Comparison of ENCODE assay signal across 8 mouse cellular contexts in genomic region chr15:79380468-79381444, GRCm38 (mm10). TPM values are rescaled to one million over a fixed set of nuclear protein-coding genes. Genes with fewer than 3 reads are reported as not detected.
DNase-seq lines count a peak whose midpoint lies in the region; ATAC-seq and TF ChIP-seq lines count a peak whose summit lies in the region.

No protein-coding gene starts in this region.

- H3K4me2 ChIP-seq in midbrain, postnatal 0 days (ENCODE audit: low read depth, low read length, poor library complexity, severe bottlenecking): 0 out of 2 replicates have a peak overlapping the region, but pooled peaks have one; percentile 4
- H3K4me2 ChIP-seq in stomach, embryonic 15.5 days: no peak overlapping the region

- H3K9me3 ChIP-seq in midbrain, postnatal 0 days (ENCODE audit: low read length): no peaks in the 10 kb centered on the region
- no peaks in the 10 kb centered on the region for H3K9me3 ChIP-seq in stomach, embryonic 15.5 days

- H3K36me3 ChIP-seq in kidney, adult 2 months (ENCODE audit: control insufficient read depth, insufficient read depth, low read length): no peaks in the 10 kb centered on the region
- H3K36me3 ChIP-seq in midbrain, postnatal 0 days (ENCODE audit: insufficient read depth, low read length): peaks cover 24% of the 10 kb centered on the region
- H3K36me3 ChIP-seq in stomach, embryonic 15.5 days: peaks cover 19% of the 10 kb centered on the region

- H3K27me3 ChIP-seq in kidney, adult 2 months (replicated peaks; ENCODE audit: control insufficient read depth, insufficient read depth, low read length): no peaks in the 10 kb centered on the region
- H3K27me3 ChIP-seq in midbrain, postnatal 0 days (ENCODE audit: insufficient read depth, low read length): no peaks in the 10 kb centered on the region
- no peaks in the 10 kb centered on the region for H3K27me3 ChIP-seq in stomach, embryonic 15.5 days (replicated peaks)

- no peaks in the 10 kb centered on the region; the same call in 1 of the 2 replicates for H3K4me1 ChIP-seq in kidney, adult 2 months (ENCODE audit: control insufficient read depth, insufficient read depth, low read length)
- peaks cover 8% of the 10 kb centered on the region; the same call in 1 of the 2 replicates for H3K4me1 ChIP-seq in midbrain, postnatal 0 days (ENCODE audit: insufficient read depth, low read length)
- peaks cover 7% of the 10 kb centered on the region; the same call in 1 of the 2 replicates for H3K4me1 ChIP-seq in stomach, embryonic 15.5 days

- ATAC-seq in common myeloid progenitor, adult 5-6 weeks (replicated peaks; ENCODE audit: low read depth, poor library complexity, severe bottlenecking): peak; percentile 93
- ATAC-seq in granulocyte monocyte progenitor cell, adult 5-6 weeks (replicated peaks; ENCODE audit: poor library complexity, severe bottlenecking): peak; percentile 94
- peak; percentile 49; the same call in 1 of the 2 replicates for ATAC-seq in midbrain, postnatal 0 days (ENCODE audit: low FRiP score)
- peak; percentile 68 for ATAC-seq in stomach, embryonic 15.5 days (ENCODE audit: insufficient read depth, low FRiP score, low read depth)

- H3K9ac ChIP-seq in midbrain, postnatal 0 days (replicated peaks; ENCODE audit: low read length, poor library complexity, severe bottlenecking): no peak overlapping the region
- H3K9ac ChIP-seq in stomach, embryonic 15.5 days: no peak overlapping the region

- H3K4me3 ChIP-seq in kidney, adult 2 months (ENCODE audit: insufficient read depth, low read depth, low read length): no peak overlapping the region
- H3K4me3 ChIP-seq in midbrain, postnatal 0 days (ENCODE audit: low read depth, low read length): no peak overlapping the region
- no peak overlapping the region for H3K4me3 ChIP-seq in stomach, embryonic 15.5 days (replicated peaks)

- peak; percentile 81 for DNase-seq in B cell, adult 2 months
- DNase-seq in T-cell, adult 2 months (ENCODE audit: low spot score): peak; percentile 55
- peak; percentile 80 for DNase-seq in kidney, adult 2 months
- peak; percentile 84 for DNase-seq in liver
- DNase-seq in midbrain, postnatal 0 days (ENCODE audit: low spot score): peak; percentile 67

- TF ChIP-seq POLR2A in kidney, adult 2 months (IDR thresholded peaks at IDR 0.05; ENCODE audit: low read depth, low read length): no peak

- peak; percentile 92 for TF ChIP-seq CTCF in kidney, adult 2 months (conservative IDR thresholded peaks at IDR 0.05; ENCODE audit: insufficient read depth, insufficient read length, low read depth, low read length)
- TF ChIP-seq CTCF in midbrain, postnatal 0 days (IDR thresholded peaks at IDR 0.05): peak; percentile 76

- WGBS in kidney, adult 2 months: 51% methylated on average over 23 of the region's 23 CpGs
- WGBS in midbrain, postnatal 0 days: 48% methylated on average over 19 of the region's 23 CpGs
- WGBS in stomach, embryonic 15.5 days: 48% methylated on average over 22 of the region's 23 CpGs

- H3K27ac ChIP-seq in kidney, adult 2 months (ENCODE audit: insufficient read depth, low read depth, low read length): no peak overlapping the region
- peak overlapping the region; percentile 55 for H3K27ac ChIP-seq in midbrain, postnatal 0 days (ENCODE audit: low read depth, low read length)
- 0 out of 2 replicates have a peak overlapping the region, but pooled peaks have one; percentile 7 for H3K27ac ChIP-seq in stomach, embryonic 15.5 days

RNA-seq across cellular contexts. Expression of gene Tmem184b, which starts 22.6 kb away (rescaled TPM):
- total RNA-seq in common myeloid progenitor, adult 5-6 weeks (2017): 3.4 and 4.2 TPM in 2 replicates
- 19.7 and 30.2 TPM in 2 replicates for total RNA-seq in granulocyte monocyte progenitor cell, adult 5-6 weeks (2014; fragmentation: Nextera tagmentation)
- 2.6 and 6.4 TPM in 2 replicates for total RNA-seq in granulocyte monocyte progenitor cell, adult 5-6 weeks (2017)
- polyA plus RNA-seq in kidney, adult 2 months (2012; rRNA removed): 69.0 and 81.0 TPM in 2 replicates
- 54.9 and 75.7 TPM in 2 replicates for total RNA-seq in midbrain, postnatal 0 days (2014; rRNA removed)
- 30.1 and 33.3 TPM in 2 replicates for polyA plus RNA-seq in midbrain, postnatal 0 days (2015; fragmentation: Nextera tagmentation; extraction: Ambion mirVana)
- 58.5 and 59.9 TPM in 2 replicates for polyA plus RNA-seq in stomach, embryonic 15.5 days (2015; fragmentation: Nextera tagmentation; extraction: Ambion mirVana)

RNA-seq across cellular contexts. Expression of gene Maff, which starts 34.3 kb away (rescaled TPM):
- 5.8 and 11.7 TPM in 2 replicates for total RNA-seq in common myeloid progenitor, adult 5-6 weeks (2017)
- 0.41 TPM in 1 of 2 replicates, not detected in the other for total RNA-seq in granulocyte monocyte progenitor cell, adult 5-6 weeks (2014; fragmentation: Nextera tagmentation)
- total RNA-seq in granulocyte monocyte progenitor cell, adult 5-6 weeks (2017): 2.8 TPM in 2 replicates
- 1.2 and 1.3 TPM in 2 replicates for polyA plus RNA-seq in kidney, adult 2 months (2012; rRNA removed)
- total RNA-seq in midbrain, postnatal 0 days (2014; rRNA removed): 4.0 and 5.4 TPM in 2 replicates
- polyA plus RNA-seq in midbrain, postnatal 0 days (2015; fragmentation: Nextera tagmentation; extraction: Ambion mirVana): 0.93 and 1.2 TPM in 2 replicates
- polyA plus RNA-seq in stomach, embryonic 15.5 days (2015; fragmentation: Nextera tagmentation; extraction: Ambion mirVana): 5.2 and 6.6 TPM in 2 replicates

RNA-seq across cellular contexts. Expression of gene Pla2g6, which starts 52.6 kb away (rescaled TPM):
- 7.8 and 16.9 TPM in 2 replicates for total RNA-seq in common myeloid progenitor, adult 5-6 weeks (2017)
- 15.3 and 20.4 TPM in 2 replicates for total RNA-seq in granulocyte monocyte progenitor cell, adult 5-6 weeks (2014; fragmentation: Nextera tagmentation)
- total RNA-seq in granulocyte monocyte progenitor cell, adult 5-6 weeks (2017): 9.2 and 13.0 TPM in 2 replicates
- 24.6 and 28.7 TPM in 2 replicates for polyA plus RNA-seq in kidney, adult 2 months (2012; rRNA removed)
- total RNA-seq in midbrain, postnatal 0 days (2014; rRNA removed): 26.8 and 35.3 TPM in 2 replicates
- polyA plus RNA-seq in midbrain, postnatal 0 days (2015; fragmentation: Nextera tagmentation; extraction: Ambion mirVana): 14.5 and 17.6 TPM in 2 replicates
- polyA plus RNA-seq in stomach, embryonic 15.5 days (2015; fragmentation: Nextera tagmentation; extraction: Ambion mirVana): 16.6 and 18.9 TPM in 2 replicates
